Mouse (Mus musculus): ENCODE results near the gene Dcaf7.

Gene Dcaf7

GRCm38 (mm10) chr11:106045256-106045655 is 8.6 kb downstream of the Dcaf7 start:
- no peak for DNase-seq (ENCODE audit: low read depth)

DNA sequence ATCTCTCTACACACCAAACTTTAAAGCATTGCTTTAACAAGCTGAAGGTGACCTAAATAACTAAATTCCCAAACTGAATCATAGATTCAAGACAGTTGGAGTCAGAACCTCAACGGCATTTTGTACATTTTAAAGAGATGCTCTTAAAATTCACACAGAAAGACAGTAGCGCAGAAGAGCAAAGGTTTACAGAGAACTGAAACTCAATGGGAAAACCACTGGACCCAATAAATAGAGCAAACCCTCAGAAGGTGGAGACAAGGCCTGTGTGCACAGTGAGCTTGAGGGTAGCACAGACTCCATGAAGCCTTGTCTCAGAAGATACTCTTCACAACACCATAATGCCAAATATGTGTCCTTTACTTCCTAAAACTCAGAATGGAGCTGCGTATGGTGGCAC is 9.1 kb downstream of the Dcaf7 start:
- DNase-seq (ENCODE audit: low read depth): no peak

- no peak for DNase-seq (ENCODE audit: low read depth)
Observed at GRCm38 (mm10) chr11:106046584-106046983, 9.9 kb downstream of the Dcaf7 start.

GRCm38 (mm10) chr11:106053921-106054320 is 17.2 kb downstream of the Dcaf7 start:
- no peak for DNase-seq (ENCODE audit: low read depth)

GRCm38 (mm10) chr11:106054600-106054999 is 17.9 kb downstream of the Dcaf7 start:
- no peak for DNase-seq (ENCODE audit: low read depth)

DNA sequence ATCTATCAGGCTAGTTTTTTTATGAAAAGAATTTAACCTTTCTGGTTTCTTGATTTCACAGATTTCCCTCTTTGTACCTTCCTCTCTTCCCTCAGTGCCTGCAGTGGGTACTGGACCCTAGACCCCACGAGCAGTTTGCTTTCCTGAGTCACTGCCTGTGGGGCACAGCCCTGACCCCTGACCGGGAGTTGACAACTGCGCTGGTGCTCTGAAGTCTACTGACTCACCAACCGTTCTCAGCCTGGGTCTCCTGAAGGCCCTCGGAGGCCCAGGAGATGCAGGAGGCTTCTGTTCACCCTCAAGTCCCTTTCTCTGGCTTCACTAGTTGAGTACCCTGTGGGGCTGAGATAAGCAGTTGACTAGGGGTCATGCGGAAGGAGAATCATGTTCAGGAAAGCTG is 18.7 kb downstream of the Dcaf7 start:
- DNase-seq (ENCODE audit: low read depth): no peak

DNA sequence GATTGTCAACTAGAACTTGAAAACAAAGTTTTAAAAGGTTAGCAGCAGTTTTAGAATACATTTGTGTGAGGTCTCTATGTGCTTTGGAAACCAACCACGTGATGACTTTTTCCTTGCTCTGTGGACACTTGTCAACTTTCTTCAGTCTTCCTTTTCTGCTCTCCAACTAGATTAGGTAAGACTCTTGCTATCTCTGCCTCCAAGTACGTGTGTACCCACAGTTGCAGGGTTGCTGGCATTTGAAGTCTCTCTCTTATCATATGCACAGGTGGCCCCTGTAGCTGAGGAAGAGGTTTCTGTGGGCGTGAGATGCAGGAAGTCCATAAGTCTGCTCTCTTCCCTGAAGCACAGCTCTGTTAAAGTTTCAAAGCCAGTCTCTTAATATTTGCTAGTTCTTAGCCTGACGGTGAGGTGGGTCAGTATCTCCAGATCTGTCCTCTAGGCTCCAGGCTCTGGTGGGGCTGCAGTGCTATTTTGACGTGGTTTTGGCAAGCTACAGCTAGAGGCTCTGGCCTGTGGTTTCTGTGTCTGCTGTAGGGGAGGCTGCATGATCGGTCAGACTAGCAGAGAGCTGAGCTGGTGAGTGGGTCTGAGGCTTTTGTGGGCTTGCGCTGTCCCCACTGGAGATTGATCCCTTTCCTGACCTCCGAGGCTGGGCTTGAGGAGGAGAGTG is 20.3 kb downstream of the Dcaf7 start:
- peak; percentile 65 for DNase-seq (ENCODE audit: low read depth)

DNA sequence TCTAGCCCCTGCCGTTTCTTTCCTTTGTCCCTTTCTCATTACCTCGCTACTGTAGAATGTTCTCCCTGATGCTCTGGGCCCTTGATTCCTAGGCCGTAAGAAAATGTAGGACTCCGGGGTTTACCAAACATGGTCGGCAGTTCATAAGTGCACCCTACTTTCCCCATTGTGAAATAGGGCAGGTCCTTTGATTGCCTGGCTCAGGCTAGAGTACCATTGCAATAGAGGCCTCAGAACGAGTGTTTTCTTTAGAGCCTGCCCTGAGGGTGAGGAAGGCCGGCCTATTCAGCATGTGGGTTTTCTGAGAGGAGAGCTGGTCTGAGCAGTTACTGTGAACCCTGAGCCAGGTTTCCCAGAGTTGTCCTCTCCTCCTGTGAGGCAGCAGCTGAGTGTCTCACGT is 21.3 kb downstream of the Dcaf7 start:
- DNase-seq (ENCODE audit: low read depth): no peak

DNA sequence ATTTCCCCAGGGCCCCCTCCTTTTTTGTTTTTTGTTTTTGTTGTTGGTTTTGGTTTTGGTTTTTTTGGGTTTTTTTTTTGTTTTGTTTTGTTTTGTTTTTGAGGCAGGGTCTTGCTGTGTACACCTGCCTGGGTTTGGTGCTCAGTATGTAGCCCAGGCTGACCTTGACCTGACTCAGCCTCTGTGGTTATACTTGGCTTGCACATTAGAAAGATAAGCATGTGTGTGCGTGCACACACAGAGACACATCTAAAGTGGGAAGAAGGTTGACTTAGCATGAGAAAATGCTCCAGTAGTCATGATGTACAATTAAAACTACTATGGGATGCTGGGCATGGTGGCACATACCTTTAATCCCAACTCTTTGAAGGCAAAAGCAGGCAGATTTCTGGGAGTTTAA is 23.9 kb downstream of the Dcaf7 start:
- no peak for DNase-seq (ENCODE audit: low read depth)

GRCm38 (mm10) chr11:106061311-106061710 is 24.6 kb downstream of the Dcaf7 start:
- DNase-seq (ENCODE audit: low read depth): no peak

GRCm38 (mm10) chr11:106063756-106064155 is 27.1 kb downstream of the Dcaf7 start:
- DNase-seq (ENCODE audit: low read depth): no peak

DNA sequence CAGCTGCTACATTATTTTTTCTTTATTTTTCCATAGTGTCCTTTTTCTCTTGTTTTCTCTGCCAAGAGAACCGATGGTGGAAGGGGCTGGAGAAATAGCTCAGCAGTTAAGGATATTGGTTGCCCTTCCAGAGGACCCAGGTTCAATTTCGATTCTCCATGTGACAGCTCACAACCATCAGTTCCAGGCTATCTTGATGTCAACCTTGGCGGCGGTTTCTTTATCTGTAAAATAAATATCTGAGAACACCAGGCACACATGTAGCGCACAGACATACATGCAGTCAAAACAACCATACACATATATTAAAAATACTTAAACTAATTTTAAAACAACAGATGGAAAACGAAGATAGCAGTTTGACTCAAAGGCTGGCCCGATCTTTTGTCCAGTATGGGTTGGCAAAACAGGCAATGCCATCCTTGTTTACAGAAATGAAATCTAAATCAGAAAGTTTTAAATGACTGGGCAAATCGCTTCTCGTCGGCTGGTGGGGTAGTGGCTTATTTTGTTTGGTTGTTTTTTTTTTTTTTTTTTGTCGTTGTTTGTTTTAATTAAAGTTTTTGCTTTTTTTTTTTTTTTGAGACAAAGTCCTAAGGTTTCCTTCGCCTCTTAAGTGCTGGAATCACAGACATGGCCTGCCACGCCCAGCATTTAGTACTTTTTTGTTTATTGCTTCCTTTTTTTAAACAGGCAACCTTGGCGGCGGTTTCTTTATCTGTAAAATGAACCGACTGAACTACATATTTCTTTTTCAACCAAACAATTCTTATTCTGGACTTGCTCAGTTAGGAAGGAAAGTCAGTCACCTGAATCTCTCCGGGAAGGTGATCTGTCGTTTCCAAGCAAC is 28.6 kb downstream of the Dcaf7 start:
- DNase-seq (ENCODE audit: low read depth): peak; percentile 48

DNA sequence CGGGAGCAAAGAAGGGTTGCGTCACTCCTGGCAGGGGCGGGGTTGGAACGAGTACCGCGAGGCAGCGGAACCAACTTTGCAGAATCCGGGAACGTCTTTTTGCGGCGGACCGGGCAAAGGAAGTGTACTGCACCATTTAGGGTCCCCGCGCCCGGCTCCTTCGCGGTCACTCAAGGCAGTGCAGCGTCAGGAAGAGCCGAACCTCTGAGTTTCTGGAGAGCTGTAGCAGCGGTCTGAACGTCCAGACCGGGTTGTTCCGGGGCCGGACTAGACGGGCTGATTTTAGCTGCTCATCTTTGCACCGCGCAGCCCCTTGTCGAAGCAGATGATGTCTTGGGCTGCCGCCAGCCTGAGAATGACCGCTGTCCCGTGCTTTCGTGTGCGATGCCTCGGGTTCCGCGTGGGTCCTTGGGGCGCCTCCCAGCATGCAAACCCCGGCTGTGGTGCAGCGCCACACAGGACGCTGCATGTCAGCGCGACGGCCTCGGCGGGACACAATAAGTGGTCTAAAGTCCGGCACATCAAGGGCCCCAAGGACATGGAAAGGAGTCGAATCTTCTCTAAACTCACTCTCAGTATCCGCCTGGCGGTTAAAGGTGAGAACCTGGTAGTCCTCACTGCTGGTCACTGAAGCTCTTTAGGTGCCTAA is 29.4 kb downstream of the Dcaf7 start, which contains the start of gene Taco1:
Gene Taco1 (plus strand): TSS at position 139 of the 649 bp plus-strand sequence.
- peak; percentile 94 for DNase-seq (ENCODE audit: low read depth)

- DNase-seq (ENCODE audit: low read depth): peak; percentile 64
Observed at GRCm38 (mm10) chr11:106066616-106067015, 29.9 kb downstream of the Dcaf7 start.

- DNase-seq (ENCODE audit: low read depth): no peak
Observed at GRCm38 (mm10) chr11:106073774-106074173, 37.1 kb downstream of the Dcaf7 start.

DNA sequence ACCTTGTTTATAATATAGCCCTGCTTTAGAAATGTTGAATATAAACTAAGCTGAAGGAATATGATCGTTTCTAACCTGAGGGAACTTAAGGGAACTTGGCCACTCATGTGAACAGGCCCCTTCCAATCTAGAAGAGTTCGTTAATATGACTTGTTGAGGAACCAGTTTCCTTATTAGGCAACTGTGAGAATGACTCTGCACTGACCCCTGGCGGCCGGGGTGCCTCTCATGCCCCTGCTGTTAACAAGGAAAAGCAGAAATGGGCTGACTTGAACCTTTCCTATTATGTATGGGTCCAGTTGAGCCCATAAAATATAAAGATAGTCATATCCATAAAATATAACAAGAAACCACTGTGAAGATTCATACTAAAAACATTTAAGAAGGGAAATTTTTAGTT is 39.6 kb downstream of the Dcaf7 start:
- peak; percentile 74 for DNase-seq (ENCODE audit: low read depth)

GRCm38 (mm10) chr11:106083708-106084701 is 47.3 kb downstream of the Dcaf7 start, which contains the start of gene Map3k3:
TSS of gene Map3k3 (plus strand) at chr11:106084613.
- DNase-seq (ENCODE audit: low read depth): peak; percentile 98

- peak; percentile 45 for DNase-seq (ENCODE audit: low read depth)
Observed at GRCm38 (mm10) chr11:106084911-106085561, 48.4 kb downstream of the Dcaf7 start.

DNA sequence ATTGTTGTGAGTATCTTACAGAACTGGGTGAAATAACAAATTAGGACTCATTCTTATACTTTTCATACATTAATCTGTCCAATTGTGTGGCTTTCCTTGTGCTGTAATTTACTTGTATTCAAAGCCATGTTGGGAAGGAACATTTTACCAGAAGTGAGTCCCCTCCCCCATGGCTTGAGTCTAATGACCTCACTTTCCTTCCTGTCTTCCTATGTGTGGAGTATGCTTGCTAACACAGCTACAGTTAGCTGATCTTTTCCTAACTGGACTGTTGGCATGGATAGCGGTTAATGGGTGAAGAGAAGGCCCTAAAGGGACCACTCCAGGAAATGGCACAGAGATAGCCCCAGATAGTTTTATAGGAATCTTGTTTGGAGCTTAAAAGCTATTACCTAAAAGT is 61.6 kb downstream of the Dcaf7 start:
- no peak for DNase-seq (ENCODE audit: low read depth)

DNA sequence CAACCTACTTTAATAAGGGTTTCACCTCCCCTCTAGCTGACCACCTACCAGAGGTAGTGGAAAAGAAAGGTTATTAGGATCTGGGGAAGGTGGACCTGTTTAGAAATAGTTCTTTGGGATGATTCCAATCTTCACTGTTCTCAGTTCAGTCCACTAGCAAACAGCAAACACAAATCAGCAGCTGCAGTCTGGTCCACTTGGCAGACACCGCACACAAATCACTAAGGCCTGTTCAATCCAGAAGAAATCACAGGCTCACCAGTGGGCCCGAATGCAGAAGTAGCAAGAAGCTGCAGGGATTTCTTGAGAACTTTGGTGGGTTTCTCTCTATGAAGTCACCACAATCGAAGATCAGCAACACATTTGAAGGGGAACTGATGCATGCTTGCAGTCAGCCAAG is 66.2 kb downstream of the Dcaf7 start:
- no peak for DNase-seq (ENCODE audit: low read depth)

- no peak for DNase-seq (ENCODE audit: low read depth)
Observed at GRCm38 (mm10) chr11:106106047-106106587, 69.4 kb downstream of the Dcaf7 start.
